Mouse (Mus musculus): ENCODE measurements around the gene Mbd3. TPM values are rescaled to one million over a fixed set of nuclear protein-coding genes. Genes with fewer than 3 reads are reported as not detected.

Gene Mbd3
- polyA plus RNA-seq, 1 experiment, result 81.3 TPM

GRCm38 (mm10) chr10:80431570-80432386, 32.4 kb upstream of the Mbd3 start:
- no peak for TF ChIP-seq CTCF (IDR thresholded peaks at IDR 0.05; ENCODE audit: low read depth, low read length)
- TF ChIP-seq POLR2A (IDR thresholded peaks at IDR 0.05; ENCODE audit: insufficient read depth, low read length), result no peak
- TF ChIP-seq EP300 (IDR thresholded peaks at IDR 0.05; ENCODE audit: insufficient read depth, low read depth, low read length), result no peak

GRCm38 (mm10) chr10:80430375-80430980, 31.1 kb upstream of the Mbd3 start:
- no peaks in the 10 kb centered on the region for H3K27me3 ChIP-seq (ENCODE audit: control insufficient read depth, insufficient read depth, low read length, poor library complexity, severe bottlenecking)
- H3K27ac ChIP-seq (ENCODE audit: insufficient read depth, low read length), result no peak overlapping the region
- H3K9me3 ChIP-seq (replicated peaks; ENCODE audit: control insufficient read depth, insufficient read depth, low read length, poor library complexity, severe bottlenecking), result no peaks in the 10 kb centered on the region
- H3K4me1 ChIP-seq (ENCODE audit: control insufficient read depth, insufficient read depth, low read length), result peaks cover 3% of the 10 kb centered on the region
- H3K4me3 ChIP-seq (ENCODE audit: low read depth, low read length), result no peak overlapping the region
- H3K36me3 ChIP-seq (ENCODE audit: control insufficient read depth, insufficient read depth, low read length, poor library complexity, severe bottlenecking), result peaks cover 29% of the 10 kb centered on the region
- no peak overlapping the region for H3K9ac ChIP-seq (ENCODE audit: low read depth, poor library complexity, severe bottlenecking)
- no peak for TF ChIP-seq EP300 (IDR thresholded peaks at IDR 0.05; ENCODE audit: insufficient read depth, low read depth, low read length)
- no peak for TF ChIP-seq CTCF (IDR thresholded peaks at IDR 0.05; ENCODE audit: low read depth, low read length)
- TF ChIP-seq POLR2A (IDR thresholded peaks at IDR 0.05; ENCODE audit: insufficient read depth, low read length), result no peak

More at GRCm38 (mm10) chr10:80431570-80432386, 32.4 kb upstream of the Mbd3 start:
- Histone ChIP-seq H3K27ac (ENCODE audit: insufficient read depth, low read length) (no peak overlapping the region), H3K4me1 (ENCODE audit: control insufficient read depth, insufficient read depth, low read length) (peaks cover 3% of the 10 kb centered on the region), H3K4me3 (ENCODE audit: low read depth, low read length) (peak overlapping the region; percentile 94), H3K9me3 (replicated peaks; ENCODE audit: control insufficient read depth, insufficient read depth, low read length, poor library complexity, severe bottlenecking) (no peaks in the 10 kb centered on the region), H3K9ac (ENCODE audit: low read depth, poor library complexity, severe bottlenecking) (peak overlapping the region; percentile 96), H3K27me3 (ENCODE audit: control insufficient read depth, insufficient read depth, low read length, poor library complexity, severe bottlenecking) (no peaks in the 10 kb centered on the region), H3K36me3 (ENCODE audit: control insufficient read depth, insufficient read depth, low read length, poor library complexity, severe bottlenecking) (peaks cover 19% of the 10 kb centered on the region)

GRCm38 (mm10) chr10:80429800-80430199, 30.4 kb upstream of the Mbd3 start:
- H3K9ac ChIP-seq (ENCODE audit: low read depth, poor library complexity, severe bottlenecking), result no peak overlapping the region
- H3K27me3 ChIP-seq (ENCODE audit: control insufficient read depth, insufficient read depth, low read length, poor library complexity, severe bottlenecking), result no peaks in the 10 kb centered on the region
- no peak overlapping the region for H3K4me3 ChIP-seq (ENCODE audit: low read depth, low read length)
- peaks cover 32% of the 10 kb centered on the region for H3K36me3 ChIP-seq (ENCODE audit: control insufficient read depth, insufficient read depth, low read length, poor library complexity, severe bottlenecking)
- TF ChIP-seq CTCF (IDR thresholded peaks at IDR 0.05; ENCODE audit: low read depth, low read length) (no peak), EP300 (IDR thresholded peaks at IDR 0.05; ENCODE audit: insufficient read depth, low read depth, low read length) (no peak), POLR2A (IDR thresholded peaks at IDR 0.05; ENCODE audit: insufficient read depth, low read length) (no peak)
- no peak overlapping the region for H3K27ac ChIP-seq (ENCODE audit: insufficient read depth, low read length)
- H3K4me1 ChIP-seq (ENCODE audit: control insufficient read depth, insufficient read depth, low read length), result peaks cover 2% of the 10 kb centered on the region
- no peaks in the 10 kb centered on the region for H3K9me3 ChIP-seq (replicated peaks; ENCODE audit: control insufficient read depth, insufficient read depth, low read length, poor library complexity, severe bottlenecking)

GRCm38 (mm10) chr10:80425041-80425440, 25.7 kb upstream of the Mbd3 start:
- TF ChIP-seq POLR2A (IDR thresholded peaks at IDR 0.05; ENCODE audit: insufficient read depth, low read length), result no peak
- no peak for TF ChIP-seq CTCF (IDR thresholded peaks at IDR 0.05; ENCODE audit: low read depth, low read length)
- TF ChIP-seq EP300 (IDR thresholded peaks at IDR 0.05; ENCODE audit: insufficient read depth, low read depth, low read length), result no peak
- peaks cover 4% of the 10 kb centered on the region for H3K4me1 ChIP-seq (ENCODE audit: control insufficient read depth, insufficient read depth, low read length)
- H3K4me3 ChIP-seq (ENCODE audit: low read depth, low read length), result no peak overlapping the region
- H3K9me3 ChIP-seq (replicated peaks; ENCODE audit: control insufficient read depth, insufficient read depth, low read length, poor library complexity, severe bottlenecking), result no peaks in the 10 kb centered on the region
- H3K27ac ChIP-seq (ENCODE audit: insufficient read depth, low read length), result no peak overlapping the region
- no peaks in the 10 kb centered on the region for H3K27me3 ChIP-seq (ENCODE audit: control insufficient read depth, insufficient read depth, low read length, poor library complexity, severe bottlenecking)
- H3K9ac ChIP-seq (ENCODE audit: low read depth, poor library complexity, severe bottlenecking), result no peak overlapping the region
- peaks cover 47% of the 10 kb centered on the region for H3K36me3 ChIP-seq (ENCODE audit: control insufficient read depth, insufficient read depth, low read length, poor library complexity, severe bottlenecking)

GRCm38 (mm10) chr10:80423562-80423961, 24.2 kb upstream of the Mbd3 start:
- H3K36me3 ChIP-seq (ENCODE audit: control insufficient read depth, insufficient read depth, low read length, poor library complexity, severe bottlenecking), result peaks cover 48% of the 10 kb centered on the region
- H3K27ac ChIP-seq (ENCODE audit: insufficient read depth, low read length), result peak overlapping the region; percentile 87
- TF ChIP-seq CTCF (IDR thresholded peaks at IDR 0.05; ENCODE audit: low read depth, low read length) (no peak), EP300 (IDR thresholded peaks at IDR 0.05; ENCODE audit: insufficient read depth, low read depth, low read length) (no peak), POLR2A (IDR thresholded peaks at IDR 0.05; ENCODE audit: insufficient read depth, low read length) (no peak)
- no peaks in the 10 kb centered on the region for H3K9me3 ChIP-seq (replicated peaks; ENCODE audit: control insufficient read depth, insufficient read depth, low read length, poor library complexity, severe bottlenecking)
- 0 out of 2 replicates have a peak overlapping the region, but pooled peaks have one; percentile 17 for H3K9ac ChIP-seq (ENCODE audit: low read depth, poor library complexity, severe bottlenecking)
- H3K4me1 ChIP-seq (ENCODE audit: control insufficient read depth, insufficient read depth, low read length), result peaks cover 4% of the 10 kb centered on the region
- no peak overlapping the region for H3K4me3 ChIP-seq (ENCODE audit: low read depth, low read length)
- H3K27me3 ChIP-seq (ENCODE audit: control insufficient read depth, insufficient read depth, low read length, poor library complexity, severe bottlenecking), result no peaks in the 10 kb centered on the region

Measured in ES-Bruce4 (cell line).